Mouse (Mus musculus) olfactory bulb, adult 2 months (tissue): ENCODE measurements around the gene Kif28.

Source experiments
- CTCF ChIP-seq: fragments of 200-500 bp; IDR thresholded peaks from 2 replicates; pipeline ENCODE4 v1.5.1; 2012; ENCODE audit warnings: low read depth, mild to moderate bottlenecking, low read length, moderate library complexity; ENCODE audit not compliant: insufficient read depth
- POLR2A ChIP-seq: fragments of 200-500 bp; IDR thresholded peaks from 2 replicates; pipeline ENCODE4 v1.6.1; 2012; ENCODE audit warnings: mild to moderate bottlenecking, low read depth, low read length, moderate library complexity; ENCODE audit not compliant: insufficient read depth

DNA sequence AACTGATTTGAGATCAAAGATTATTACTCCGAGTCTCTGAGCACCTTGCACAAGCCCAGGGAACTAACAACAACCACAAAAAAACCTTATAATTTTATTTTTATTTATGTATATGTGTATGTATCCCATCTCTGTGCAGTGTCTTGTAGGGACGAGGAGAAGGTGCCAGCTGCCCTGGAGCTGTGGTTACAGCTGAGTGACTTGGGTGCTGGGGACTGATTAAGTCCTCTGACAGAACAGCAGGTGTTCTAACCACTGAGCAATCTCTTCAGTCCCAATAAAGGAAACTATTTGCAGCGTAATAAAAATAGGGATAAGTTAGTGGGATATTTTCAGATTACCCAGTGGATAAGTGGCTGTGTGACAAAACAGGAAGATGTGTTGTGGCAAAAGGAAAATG lies 70.7 kb downstream of the Kif28 start:
- no peak for TF ChIP-seq CTCF
- no peak for TF ChIP-seq POLR2A
